Mouse (Mus musculus) kidney, postnatal 10 days (tissue): ENCODE measurements at regions not wholly inside any gene's neighbourhood (a gene's known extent, or its start where the extent isn't known, plus 50 kb on each side); places are given as distances from the start of the nearest gene placed in this dataset.

Experiments used
- DNase-seq: peaks from one replicate; pipeline ENCODE4 v3.0.0; 2021; ENCODE audit warnings: mixed read lengths

- no peak for DNase-seq
These were observed 334.0 kb downstream of the Med10 start for GRCm38 (mm10) chr13:70136209-70136608.

- DNase-seq: no peak
These were observed 342.3 kb downstream of the Med10 start for GRCm38 (mm10) chr13:70144461-70144860.

- DNase-seq: no peak
These were observed 343.3 kb downstream of the Med10 start for GRCm38 (mm10) chr13:70145466-70145865.

GRCm38 (mm10) chr13:70149041-70149898 is 347.1 kb downstream of the Med10 start:
- no peak for DNase-seq

GRCm38 (mm10) chr13:70149899-70150184 is 347.6 kb downstream of the Med10 start:
- no peak for DNase-seq

- no peak for DNase-seq
These were observed 350.9 kb downstream of the Med10 start for GRCm38 (mm10) chr13:70153062-70153461.

GRCm38 (mm10) chr13:70155596-70155995 is 353.4 kb downstream of the Med10 start:
- no peak for DNase-seq

- DNase-seq: no peak
These were observed 354.9 kb downstream of the Med10 start for GRCm38 (mm10) chr13:70156975-70157588.

- no peak for DNase-seq
These were observed 356.9 kb downstream of the Med10 start for GRCm38 (mm10) chr13:70159065-70159464.

- DNase-seq: no peak
These were observed 357.4 kb downstream of the Med10 start for GRCm38 (mm10) chr13:70159604-70160003.

- DNase-seq: no peak
These were observed 359.9 kb downstream of the Med10 start for GRCm38 (mm10) chr13:70162115-70162514.

GRCm38 (mm10) chr13:70165511-70166225 is 363.5 kb downstream of the Med10 start:
- no peak for DNase-seq

- no peak for DNase-seq
These were observed 365.6 kb downstream of the Med10 start for GRCm38 (mm10) chr13:70167747-70168146.

GRCm38 (mm10) chr13:70168906-70169305 is 366.7 kb downstream of the Med10 start:
- DNase-seq: no peak

GRCm38 (mm10) chr13:70177066-70177465 is 374.9 kb downstream of the Med10 start:
- DNase-seq: no peak

- no peak for DNase-seq
These were observed 375.9 kb downstream of the Med10 start for GRCm38 (mm10) chr13:70178073-70178491.

- no peak for DNase-seq
These were observed 388.8 kb downstream of the Med10 start for GRCm38 (mm10) chr13:70190978-70191377.

- DNase-seq: no peak
These were observed 390.2 kb downstream of the Med10 start for GRCm38 (mm10) chr13:70192101-70193025.

- no peak for DNase-seq
These were observed 391.1 kb downstream of the Med10 start for GRCm38 (mm10) chr13:70193270-70193669.

- no peak for DNase-seq
These were observed 393.7 kb downstream of the Med10 start for GRCm38 (mm10) chr13:70195854-70196253.

GRCm38 (mm10) chr13:70198638-70199037 is 396.4 kb downstream of the Med10 start:
- no peak for DNase-seq

- DNase-seq: no peak
These were observed 396.9 kb downstream of the Med10 start for GRCm38 (mm10) chr13:70199087-70199486.

GRCm38 (mm10) chr13:70205334-70205733 is 403.1 kb downstream of the Med10 start:
- DNase-seq: no peak
